Mouse (Mus musculus): ENCODE results near the gene Pla2g3. TPM values are rescaled to one million over a fixed set of nuclear protein-coding genes. Genes with fewer than 3 reads are reported as not detected.

Pla2g3 gene
- polyA plus RNA-seq, 1 experiment: 0.62 TPM

- H3K36me3 ChIP-seq (ENCODE audit: control insufficient read depth, insufficient read depth): no peaks in the 10 kb centered on the region
- no peak for TF ChIP-seq POLR2A (IDR thresholded peaks at IDR 0.05; ENCODE audit: insufficient read length, low read depth)
- TF ChIP-seq SRF (IDR thresholded peaks at IDR 0.05; ENCODE audit: control insufficient read depth, insufficient read length, low read depth): no peak
- no peak for TF ChIP-seq REST (IDR thresholded peaks at IDR 0.05; ENCODE audit: insufficient read depth, insufficient read length)
- no peak for TF ChIP-seq TCF12 (IDR thresholded peaks at IDR 0.05; ENCODE audit: insufficient read depth, poor library complexity, severe bottlenecking)
- TF ChIP-seq TCF3 (IDR thresholded peaks at IDR 0.05; ENCODE audit: insufficient read length, low read depth): no peak
- peak in 1 of 3 experiments; percentile 10 for TF ChIP-seq MYOG (IDR thresholded peaks at IDR 0.05; ENCODE audit: control insufficient read depth in 1 of 3, insufficient read depth in 1 of 3, insufficient read length in 2 of 3, low read depth in 2 of 3)
- TF ChIP-seq MAX (IDR thresholded peaks at IDR 0.05; ENCODE audit: low read depth): no peak
- no peak overlapping the region for H3K4me3 ChIP-seq
- H3K79me2 ChIP-seq (ENCODE audit: control insufficient read depth, insufficient read depth): no peaks in the 10 kb centered on the region
- no peak overlapping the region for H3K4me2 ChIP-seq (ENCODE audit: low read depth)
- H3ac ChIP-seq (ENCODE audit: control insufficient read depth, insufficient read length): no peak overlapping the region
- peaks cover 3% of the 10 kb centered on the region for H3K27me3 ChIP-seq (ENCODE audit: control insufficient read depth, insufficient read depth, insufficient read length)
These were observed 8.7 kb downstream of the Pla2g3 start for GRCm38 (mm10) chr11:3496756-3497155.

GRCm38 (mm10) chr11:3497296-3497695 lies 9.2 kb downstream of the Pla2g3 start:
- no peaks in the 10 kb centered on the region for H3K36me3 ChIP-seq (ENCODE audit: control insufficient read depth, insufficient read depth)
- peaks cover 8% of the 10 kb centered on the region for H3K27me3 ChIP-seq (ENCODE audit: control insufficient read depth, insufficient read depth, insufficient read length)
- H3K79me2 ChIP-seq (ENCODE audit: control insufficient read depth, insufficient read depth): no peaks in the 10 kb centered on the region
- TF ChIP-seq TCF12 (IDR thresholded peaks at IDR 0.05; ENCODE audit: insufficient read depth, poor library complexity, severe bottlenecking) (no peak), MYOG (IDR thresholded peaks at IDR 0.05; ENCODE audit: control insufficient read depth in 1 of 3, insufficient read depth in 1 of 3, insufficient read length in 2 of 3, low read depth in 2 of 3) (no peak), REST (IDR thresholded peaks at IDR 0.05; ENCODE audit: insufficient read depth, insufficient read length) (no peak), MYOD1 (IDR thresholded peaks at IDR 0.05; ENCODE audit: control insufficient read depth in 1 of 3, insufficient read length in 2 of 3, low read depth in 2 of 3) (no peak), TCF3 (IDR thresholded peaks at IDR 0.05; ENCODE audit: insufficient read length, low read depth) (no peak), CEBPB (IDR thresholded peaks at IDR 0.05; ENCODE audit: insufficient read depth, poor library complexity, severe bottlenecking) (no peak), POLR2A (IDR thresholded peaks at IDR 0.05; ENCODE audit: insufficient read length, low read depth) (no peak)
- no peak overlapping the region for H3ac ChIP-seq (ENCODE audit: control insufficient read depth, insufficient read length)
- H3K4me3 ChIP-seq: no peak overlapping the region
- H3K4me2 ChIP-seq (ENCODE audit: low read depth): no peak overlapping the region

GRCm38 (mm10) chr11:3502057-3502456 lies 14.0 kb downstream of the Pla2g3 start:
- Histone ChIP-seq H3ac (ENCODE audit: control insufficient read depth, insufficient read length) (no peak overlapping the region), H3K4me3 (no peak overlapping the region), H3K79me2 (ENCODE audit: control insufficient read depth, insufficient read depth) (no peaks in the 10 kb centered on the region), H3K4me2 (ENCODE audit: low read depth) (no peak overlapping the region), H3K36me3 (ENCODE audit: control insufficient read depth, insufficient read depth) (no peaks in the 10 kb centered on the region), H3K27me3 (ENCODE audit: control insufficient read depth, insufficient read depth, insufficient read length) (peaks cover 12% of the 10 kb centered on the region)
- TF ChIP-seq USF1 (IDR thresholded peaks at IDR 0.05; ENCODE audit: low read depth): no peak
- TF ChIP-seq REST (IDR thresholded peaks at IDR 0.05; ENCODE audit: insufficient read depth, insufficient read length): no peak
- TF ChIP-seq TCF12 (IDR thresholded peaks at IDR 0.05; ENCODE audit: insufficient read depth, poor library complexity, severe bottlenecking): no peak
- TF ChIP-seq SRF (IDR thresholded peaks at IDR 0.05; ENCODE audit: control insufficient read depth, insufficient read length, low read depth): no peak
- TF ChIP-seq CEBPB (IDR thresholded peaks at IDR 0.05; ENCODE audit: insufficient read depth, poor library complexity, severe bottlenecking): no peak

- Histone ChIP-seq H3K79me2 (ENCODE audit: control insufficient read depth, insufficient read depth) (no peaks in the 10 kb centered on the region), H3K4me3 (no peak overlapping the region), H3K36me3 (ENCODE audit: control insufficient read depth, insufficient read depth) (no peaks in the 10 kb centered on the region), H3ac (ENCODE audit: control insufficient read depth, insufficient read length) (no peak overlapping the region), H3K4me2 (ENCODE audit: low read depth) (no peak overlapping the region), H3K27me3 (ENCODE audit: control insufficient read depth, insufficient read depth, insufficient read length) (peaks cover 12% of the 10 kb centered on the region)
- no peak for TF ChIP-seq USF1 (IDR thresholded peaks at IDR 0.05; ENCODE audit: low read depth)
- TF ChIP-seq SRF (IDR thresholded peaks at IDR 0.05; ENCODE audit: control insufficient read depth, insufficient read length, low read depth): no peak
- TF ChIP-seq TCF12 (IDR thresholded peaks at IDR 0.05; ENCODE audit: insufficient read depth, poor library complexity, severe bottlenecking): no peak
- TF ChIP-seq POLR2A (IDR thresholded peaks at IDR 0.05; ENCODE audit: insufficient read length, low read depth): no peak
- no peak for TF ChIP-seq TCF3 (IDR thresholded peaks at IDR 0.05; ENCODE audit: insufficient read length, low read depth)
- no peak for TF ChIP-seq CEBPB (IDR thresholded peaks at IDR 0.05; ENCODE audit: insufficient read depth, poor library complexity, severe bottlenecking)
- no peak for TF ChIP-seq MYOG (IDR thresholded peaks at IDR 0.05; ENCODE audit: control insufficient read depth in 1 of 3, insufficient read depth in 1 of 3, insufficient read length in 2 of 3, low read depth in 2 of 3)
- TF ChIP-seq E2F4 (IDR thresholded peaks at IDR 0.05; ENCODE audit: insufficient read depth): no peak
- no peak for TF ChIP-seq REST (IDR thresholded peaks at IDR 0.05; ENCODE audit: insufficient read depth, insufficient read length)
- no peak for TF ChIP-seq POLR2AphosphoS2 (IDR thresholded peaks at IDR 0.05; ENCODE audit: insufficient read length, low read depth)
- no peak for TF ChIP-seq MAX (IDR thresholded peaks at IDR 0.05; ENCODE audit: low read depth)
- no peak for TF ChIP-seq MYOD1 (IDR thresholded peaks at IDR 0.05; ENCODE audit: control insufficient read depth in 1 of 3, insufficient read length in 2 of 3, low read depth in 2 of 3)
These were observed 14.5 kb downstream of the Pla2g3 start for GRCm38 (mm10) chr11:3502459-3503072.

Measured in myocyte (in vitro differentiated cells).